Mouse (Mus musculus) hindbrain, embryonic 12.5 days (tissue): ENCODE measurements around the gene Txndc17. TPM values are rescaled to one million over a fixed set of nuclear protein-coding genes. Genes with fewer than 3 reads are reported as not detected.
"Not testable (repeated sequence)": the region's sequence is repeated elsewhere in the genome, so short reads cannot be mapped to it uniquely, and the experiment has no call there.

Source experiments
- ATAC-seq: fragments of 200-750 bp; cut with Nextera tagmentation; 2 replicates; pipeline ENCODE4 v1.8.0; 2017; ENCODE audit warnings: moderate TSS enrichment; ENCODE audit not compliant: low FRiP score
- H3K27ac ChIP-seq: fragments of 300-500 bp; sonication (generic); 2 replicates; pipeline ENCODE4 v1.5.1; 2016; ENCODE audit warnings: mild to moderate bottlenecking
- H3K27me3 ChIP-seq: fragments of 300-500 bp; sonication (generic); 2 replicates; pipeline ENCODE4 v1.6.1; 2016; ENCODE audit warnings: mild to moderate bottlenecking
- H3K36me3 ChIP-seq: fragments of 300-500 bp; sonication (generic); 2 replicates; pipeline ENCODE4 v1.6.1; 2016; ENCODE audit warnings: mild to moderate bottlenecking
- H3K4me1 ChIP-seq: fragments of 300-500 bp; sonication (generic); 2 replicates; pipeline ENCODE4 v1.6.1; 2016
- H3K4me2 ChIP-seq: fragments of 300-500 bp; sonication (generic); replicated peaks from 2 replicates; pipeline ENCODE4 v1.6.1; 2016; ENCODE audit warnings: mild to moderate bottlenecking
- H3K4me3 ChIP-seq: fragments of 300-500 bp; sonication (generic); 2 replicates; pipeline ENCODE4 v1.5.1; 2016; ENCODE audit warnings: mild to moderate bottlenecking
- H3K9ac ChIP-seq: fragments of 300-500 bp; sonication (generic); 2 replicates; pipeline ENCODE4 v1.6.1; 2016; ENCODE audit warnings: mild to moderate bottlenecking, moderate library complexity
- H3K9me3 ChIP-seq: fragments of 300-500 bp; sonication (generic); replicated peaks from 2 replicates; pipeline ENCODE4 v1.6.1; 2016; ENCODE audit warnings: mild to moderate bottlenecking
- WGBS: fragments of 180-500 bp; shearing (Covaris S2); methylation state at CpG from one replicate; pipeline ENCODE4 v1.1.7; 2016; 5-methylcytosine and 5-hydroxymethylcytosine counted together
- polyA plus RNA-seq: library from polyadenylated mRNA; unstranded; fragments of >200 nt; fragmentation: Nextera tagmentation; extraction: Ambion mirVana; gene quantifications from 2 replicates; pipeline ENCODE4 v1.2.1, GENCODE M21; 2016

Gene Txndc17
- polyA plus RNA-seq = 159 and 167 TPM in 2 replicates

GRCm38 (mm10) chr11:72207204-72207833, at the start of gene Txndc17, which contains the start of gene 4933427D14Rik:
Gene Txndc17 (plus strand): TSS chr11:72207547.
Gene 4933427D14Rik (minus strand): TSS chr11:72207459.
- H3K36me3 ChIP-seq = peaks cover 26% of the 10 kb centered on the region
- WGBS = under 1% methylated on average over 42 of the region's 42 CpGs
- no peaks in the 10 kb centered on the region for H3K9me3 ChIP-seq
- no peaks in the 10 kb centered on the region for H3K27me3 ChIP-seq
- peak; percentile 94 for ATAC-seq
- peaks cover 21% of the 10 kb centered on the region for H3K4me1 ChIP-seq
- peak within 1 kb of the TSS; percentile 89 for H3K4me2 ChIP-seq
- peak within 1 kb of the TSS; percentile 87 for H3K4me3 ChIP-seq
- peak within 1 kb of the TSS; percentile 79 for H3K27ac ChIP-seq
- peak within 1 kb of the TSS; percentile 90 for H3K9ac ChIP-seq

- Histone ChIP-seq H3K36me3 (peaks cover 62% of the 10 kb centered on the region), H3K9me3 (no peaks in the 10 kb centered on the region)
- WGBS = 85% methylated on average over 2 of the region's 2 CpGs
Measured at GRCm38 (mm10) chr11:72163198-72163597, 44.1 kb upstream of the Txndc17 start.

GRCm38 (mm10) chr11:72169871-72170270, 37.5 kb upstream of the Txndc17 start:
- no peak for ATAC-seq
- Histone ChIP-seq H3K9ac (no peak overlapping the region), H3K9me3 (no peaks in the 10 kb centered on the region), H3K27ac (no peak overlapping the region), H3K4me3 (no peak overlapping the region), H3K4me2 (no peak overlapping the region), H3K36me3 (peaks cover 63% of the 10 kb centered on the region), H3K4me1 (no peaks in the 10 kb centered on the region), H3K27me3 (no peaks in the 10 kb centered on the region)
- WGBS = 85% methylated on average over 4 of the region's 4 CpGs

More at GRCm38 (mm10) chr11:72163198-72163597, 44.1 kb upstream of the Txndc17 start:
- no peaks in the 10 kb centered on the region for H3K27me3 ChIP-seq
- no peak overlapping the region for H3K4me2 ChIP-seq
- H3K4me3 ChIP-seq = no peak overlapping the region
- no peak for ATAC-seq
- no peak overlapping the region for H3K27ac ChIP-seq
- no peaks in the 10 kb centered on the region for H3K4me1 ChIP-seq
- H3K9ac ChIP-seq = no peak overlapping the region

- H3K27me3 ChIP-seq, H3K4me1 ChIP-seq, ATAC-seq, H3K27ac ChIP-seq, H3K4me3 ChIP-seq, H3K4me2 ChIP-seq, H3K9ac ChIP-seq, H3K9me3 ChIP-seq: not testable (repeated sequence)
- WGBS = 79% methylated on average over 4 of the region's 4 CpGs
- peaks cover 57% of the 10 kb centered on the region for H3K36me3 ChIP-seq
Measured at GRCm38 (mm10) chr11:72171906-72172305, 35.4 kb upstream of the Txndc17 start.

GRCm38 (mm10) chr11:72173506-72173905, 33.8 kb upstream of the Txndc17 start:
- no peak overlapping the region for H3K4me3 ChIP-seq
- WGBS = 80% methylated on average over 5 of the region's 5 CpGs

GRCm38 (mm10) chr11:72174721-72175120, 32.6 kb upstream of the Txndc17 start:
- H3K4me2 ChIP-seq = no peak overlapping the region
- peaks cover 60% of the 10 kb centered on the region for H3K36me3 ChIP-seq
- H3K27me3 ChIP-seq = no peaks in the 10 kb centered on the region
- H3K9me3 ChIP-seq = no peaks in the 10 kb centered on the region
- H3K27ac ChIP-seq = no peak overlapping the region
- no peaks in the 10 kb centered on the region for H3K4me1 ChIP-seq
- no peak for ATAC-seq
- no peak overlapping the region for H3K4me3 ChIP-seq
- 93% methylated on average over 6 of the region's 6 CpGs for WGBS
- H3K9ac ChIP-seq = no peak overlapping the region

More at GRCm38 (mm10) chr11:72173506-72173905, 33.8 kb upstream of the Txndc17 start:
- Histone ChIP-seq H3K4me2 (no peak overlapping the region), H3K4me1 (no peaks in the 10 kb centered on the region), H3K36me3 (peaks cover 58% of the 10 kb centered on the region), H3K27me3 (no peaks in the 10 kb centered on the region), H3K27ac (no peak overlapping the region), H3K9ac (no peak overlapping the region), H3K9me3 (no peaks in the 10 kb centered on the region)
- ATAC-seq = no peak

- no peak overlapping the region for H3K27ac ChIP-seq
- H3K9ac ChIP-seq = no peak overlapping the region
- no peak overlapping the region for H3K4me3 ChIP-seq
- WGBS = 77% methylated on average over 5 of the region's 5 CpGs
- no peaks in the 10 kb centered on the region for H3K27me3 ChIP-seq
- no peaks in the 10 kb centered on the region for H3K4me1 ChIP-seq
- H3K36me3 ChIP-seq = peaks cover 57% of the 10 kb centered on the region
- no peaks in the 10 kb centered on the region for H3K9me3 ChIP-seq
- ATAC-seq = no peak
- no peak overlapping the region for H3K4me2 ChIP-seq
Measured at GRCm38 (mm10) chr11:72175966-72176365, 31.4 kb upstream of the Txndc17 start.

- no peak overlapping the region for H3K27ac ChIP-seq
- peaks cover 62% of the 10 kb centered on the region for H3K36me3 ChIP-seq
- H3K9me3 ChIP-seq = no peaks in the 10 kb centered on the region
- no peaks in the 10 kb centered on the region for H3K27me3 ChIP-seq
- no peaks in the 10 kb centered on the region for H3K4me1 ChIP-seq
- 24% methylated on average over 3 of the region's 3 CpGs for WGBS
- no peak overlapping the region for H3K4me3 ChIP-seq
- no peak for ATAC-seq
- H3K4me2 ChIP-seq = no peak overlapping the region
- H3K9ac ChIP-seq = no peak overlapping the region
Measured at GRCm38 (mm10) chr11:72176553-72176952, 30.8 kb upstream of the Txndc17 start.

- H3K9me3 ChIP-seq = no peaks in the 10 kb centered on the region
- H3K9ac ChIP-seq = no peak overlapping the region
- H3K4me1 ChIP-seq = no peaks in the 10 kb centered on the region
- no peak overlapping the region for H3K4me3 ChIP-seq
- H3K4me2 ChIP-seq = no peak overlapping the region
- ATAC-seq = no peak
- no peak overlapping the region for H3K27ac ChIP-seq
- peaks cover 48% of the 10 kb centered on the region for H3K36me3 ChIP-seq
- no peaks in the 10 kb centered on the region for H3K27me3 ChIP-seq
- WGBS = 87% methylated on average over 5 of the region's 5 CpGs
Measured at GRCm38 (mm10) chr11:72180556-72180955, 26.8 kb upstream of the Txndc17 start.

GRCm38 (mm10) chr11:72181136-72181535, 26.2 kb upstream of the Txndc17 start:
- H3K4me2 ChIP-seq = no peak overlapping the region
- WGBS = 86% methylated on average over 4 of the region's 4 CpGs
- no peak overlapping the region for H3K27ac ChIP-seq
- peaks cover 46% of the 10 kb centered on the region for H3K36me3 ChIP-seq
- H3K27me3 ChIP-seq = no peaks in the 10 kb centered on the region
- no peaks in the 10 kb centered on the region for H3K9me3 ChIP-seq
- ATAC-seq = no peak
- no peak overlapping the region for H3K4me3 ChIP-seq
- H3K9ac ChIP-seq = no peak overlapping the region
- no peaks in the 10 kb centered on the region for H3K4me1 ChIP-seq

- no peaks in the 10 kb centered on the region for H3K27me3 ChIP-seq
- H3K9ac ChIP-seq = no peak overlapping the region
- WGBS = 85% methylated on average over 4 of the region's 4 CpGs
- no peak overlapping the region for H3K27ac ChIP-seq
- no peak overlapping the region for H3K4me2 ChIP-seq
- peaks cover 51% of the 10 kb centered on the region for H3K36me3 ChIP-seq
- no peak overlapping the region for H3K4me3 ChIP-seq
- H3K9me3 ChIP-seq = no peaks in the 10 kb centered on the region
- no peaks in the 10 kb centered on the region for H3K4me1 ChIP-seq
- no peak for ATAC-seq
Measured at GRCm38 (mm10) chr11:72184252-72184651, 23.1 kb upstream of the Txndc17 start.

GRCm38 (mm10) chr11:72190857-72191256, 16.5 kb upstream of the Txndc17 start:
- Histone ChIP-seq H3K9ac (no peak overlapping the region), H3K4me3 (no peak overlapping the region), H3K27ac (no peak overlapping the region), H3K36me3 (peaks cover 47% of the 10 kb centered on the region), H3K9me3 (no peaks in the 10 kb centered on the region), H3K4me1 (no peaks in the 10 kb centered on the region), H3K27me3 (no peaks in the 10 kb centered on the region), H3K4me2 (no peak overlapping the region)
- 85% methylated on average over 1 of the region's 1 CpGs for WGBS
- no peak for ATAC-seq

GRCm38 (mm10) chr11:72194259-72194658, 13.1 kb upstream of the Txndc17 start:
- Histone ChIP-seq H3K4me2 (no peak overlapping the region), H3K4me1 (no peaks in the 10 kb centered on the region), H3K9me3 (no peaks in the 10 kb centered on the region), H3K9ac (no peak overlapping the region), H3K27ac (no peak overlapping the region), H3K27me3 (no peaks in the 10 kb centered on the region), H3K4me3 (no peak overlapping the region), H3K36me3 (peaks cover 47% of the 10 kb centered on the region)
- 92% methylated on average over 2 of the region's 2 CpGs for WGBS
- ATAC-seq = no peak
